Mouse (Mus musculus): ENCODE measurements at regions not wholly inside any gene's neighbourhood (a gene's known extent, or its start where the extent isn't known, plus 50 kb on each side); places are given as distances from the start of the nearest gene placed in this dataset.

GRCm38 (mm10) chr8:56724607-56725006, 173.7 kb downstream of the Fbxo8 start:
- TF ChIP-seq CTCF (IDR thresholded peaks at IDR 0.05; ENCODE audit: control insufficient read depth, insufficient read depth, insufficient read length): no peak
- no peak for TF ChIP-seq FOSL1 (IDR thresholded peaks at IDR 0.05; ENCODE audit: insufficient read depth, low read length, poor library complexity, severe bottlenecking)
